Mouse (Mus musculus) forebrain, embryonic 10.5 days (tissue): ENCODE data around the gene Ppp3ca. TPM values are rescaled to one million over a fixed set of nuclear protein-coding genes. Genes with fewer than 3 reads are reported as not detected.
A peak's percentile ranks its signal among the peaks of the same experiment; 100 is the strongest.

Source experiments
- DNase-seq: peaks from one replicate; pipeline ENCODE4 v3.0.0-alpha.2; 2017; ENCODE audit warnings: low spot score; ENCODE audit errors: extremely low spot score
- H3K27ac ChIP-seq: fragments of 300-500 bp; sonication (generic); 2 replicates; pipeline ENCODE4 v1.5.1; 2016; ENCODE audit warnings: mild to moderate bottlenecking
- H3K27me3 ChIP-seq: fragments of 300-500 bp; sonication (generic); 2 replicates; pipeline ENCODE4 v1.6.1; 2016; ENCODE audit warnings: mild to moderate bottlenecking; ENCODE audit not compliant: poor library complexity, severe bottlenecking
- H3K36me3 ChIP-seq: fragments of 300-500 bp; sonication (generic); replicated peaks from 2 replicates; pipeline ENCODE4 v1.6.1; 2016; ENCODE audit warnings: mild to moderate bottlenecking, moderate library complexity
- H3K4me1 ChIP-seq: fragments of 300-500 bp; sonication (generic); 2 replicates; pipeline ENCODE4 v1.6.1; 2016
- H3K4me3 ChIP-seq: fragments of 300-500 bp; sonication (generic); 2 replicates; pipeline ENCODE4 v1.5.1; 2016; ENCODE audit warnings: mild to moderate bottlenecking, moderate library complexity
- H3K9me3 ChIP-seq: fragments of 300-500 bp; sonication (generic); 2 replicates; pipeline ENCODE4 v1.6.1; 2016; ENCODE audit warnings: mild to moderate bottlenecking, moderate library complexity
- WGBS: fragments of 180-500 bp; shearing (Covaris S2); methylation state at CpG from one replicate; pipeline ENCODE4 v1.1.7; 2016; 5-methylcytosine and 5-hydroxymethylcytosine counted together
- polyA plus RNA-seq: library from polyadenylated mRNA; unstranded; fragments of >200 nt; fragmentation: Nextera tagmentation; extraction: Ambion mirVana; gene quantifications from 2 replicates; pipeline ENCODE4 v1.2.1, GENCODE M21; 2016

Ppp3ca gene
- polyA plus RNA-seq, 1 experiment from 2014 or later: 28.7 TPM

- H3K27ac ChIP-seq: no peak overlapping the region
- 92% methylated on average over 14 of the region's 14 CpGs for WGBS
- no peaks in the 10 kb centered on the region for H3K9me3 ChIP-seq
- DNase-seq: no peak
- H3K36me3 ChIP-seq: no peaks in the 10 kb centered on the region
- no peak overlapping the region for H3K4me3 ChIP-seq
- peaks cover 23% of the 10 kb centered on the region; the same call in 1 of the 2 replicates for H3K4me1 ChIP-seq
- H3K27me3 ChIP-seq: no peaks in the 10 kb centered on the region
Observed at GRCm38 (mm10) chr3:136871772-136872532, 202.0 kb downstream of the Ppp3ca start.

GRCm38 (mm10) chr3:136872533-136873095, 202.7 kb downstream of the Ppp3ca start:
- Histone ChIP-seq H3K4me3 (no peak overlapping the region), H3K27me3 (no peaks in the 10 kb centered on the region), H3K36me3 (no peaks in the 10 kb centered on the region), H3K4me1 (peaks cover 24% of the 10 kb centered on the region; the same call in 1 of the 2 replicates), H3K27ac (no peak overlapping the region), H3K9me3 (no peaks in the 10 kb centered on the region)
- 88% methylated on average over 8 of the region's 8 CpGs for WGBS
- no peak for DNase-seq

GRCm38 (mm10) chr3:136873809-136874449, 204.0 kb downstream of the Ppp3ca start:
- Histone ChIP-seq H3K36me3 (no peaks in the 10 kb centered on the region), H3K27ac (no peak overlapping the region), H3K4me1 (peaks cover 24% of the 10 kb centered on the region; the same call in 1 of the 2 replicates), H3K27me3 (no peaks in the 10 kb centered on the region), H3K4me3 (no peak overlapping the region), H3K9me3 (no peaks in the 10 kb centered on the region)
- DNase-seq: no peak
- 85% methylated on average over 7 of the region's 7 CpGs for WGBS

GRCm38 (mm10) chr3:136874566-136874965, 204.6 kb downstream of the Ppp3ca start:
- Histone ChIP-seq H3K9me3 (no peaks in the 10 kb centered on the region), H3K4me3 (no peak overlapping the region), H3K36me3 (no peaks in the 10 kb centered on the region), H3K27ac (no peak overlapping the region), H3K4me1 (peaks cover 24% of the 10 kb centered on the region; the same call in 1 of the 2 replicates), H3K27me3 (no peaks in the 10 kb centered on the region)
- DNase-seq: no peak
- 60% methylated on average over 5 of the region's 5 CpGs for WGBS

- no peak for DNase-seq
- no peak overlapping the region for H3K4me3 ChIP-seq
- no peaks in the 10 kb centered on the region for H3K9me3 ChIP-seq
- no peaks in the 10 kb centered on the region for H3K27me3 ChIP-seq
- H3K27ac ChIP-seq: no peak overlapping the region
- 0 out of 2 replicates have a peak, but pooled peaks cover 8% of the 10 kb centered on the region for H3K4me1 ChIP-seq
- WGBS: 93% methylated on average over 9 of the region's 9 CpGs
- H3K36me3 ChIP-seq: no peaks in the 10 kb centered on the region; the same call in 1 of the 2 replicates
Observed at GRCm38 (mm10) chr3:136887741-136888140, 217.8 kb downstream of the Ppp3ca start.

- no peak for DNase-seq
- no peak overlapping the region for H3K4me3 ChIP-seq
- peaks cover 22% of the 10 kb centered on the region for H3K4me1 ChIP-seq
- H3K27me3 ChIP-seq: no peaks in the 10 kb centered on the region
- 83% methylated on average over 3 of the region's 3 CpGs for WGBS
- H3K36me3 ChIP-seq: peaks cover 12% of the 10 kb centered on the region
- H3K9me3 ChIP-seq: no peaks in the 10 kb centered on the region
- H3K27ac ChIP-seq: no peak overlapping the region
Observed at GRCm38 (mm10) chr3:136892140-136892539, 222.2 kb downstream of the Ppp3ca start.

GRCm38 (mm10) chr3:136893596-136894402, 223.9 kb downstream of the Ppp3ca start:
- Histone ChIP-seq H3K9me3 (no peaks in the 10 kb centered on the region), H3K36me3 (peaks cover 12% of the 10 kb centered on the region), H3K27ac (peak overlapping the region; percentile 62), H3K4me3 (no peak overlapping the region), H3K27me3 (no peaks in the 10 kb centered on the region), H3K4me1 (peaks cover 22% of the 10 kb centered on the region)
- DNase-seq: no peak
- 66% methylated on average over 18 of the region's 18 CpGs for WGBS

- Histone ChIP-seq H3K9me3 (no peaks in the 10 kb centered on the region), H3K36me3 (peaks cover 12% of the 10 kb centered on the region), H3K27ac (no peak overlapping the region), H3K4me3 (no peak overlapping the region), H3K27me3 (no peaks in the 10 kb centered on the region), H3K4me1 (peaks cover 22% of the 10 kb centered on the region)
- DNase-seq: no peak
Observed at GRCm38 (mm10) chr3:136895498-136895897, 225.6 kb downstream of the Ppp3ca start.

- H3K4me1 ChIP-seq: peaks cover 15% of the 10 kb centered on the region
- peaks cover 12% of the 10 kb centered on the region for H3K36me3 ChIP-seq
- no peak overlapping the region for H3K27ac ChIP-seq
- H3K9me3 ChIP-seq: no peaks in the 10 kb centered on the region
- no peak overlapping the region for H3K4me3 ChIP-seq
- DNase-seq: no peak
- H3K27me3 ChIP-seq: no peaks in the 10 kb centered on the region
- WGBS: 86% methylated on average over 4 of the region's 4 CpGs
Observed at GRCm38 (mm10) chr3:136896276-136896675, 226.4 kb downstream of the Ppp3ca start.

- Histone ChIP-seq H3K27me3 (no peaks in the 10 kb centered on the region), H3K4me3 (no peak overlapping the region), H3K4me1 (no peaks in the 10 kb centered on the region), H3K27ac (no peak overlapping the region), H3K36me3 (peaks cover 24% of the 10 kb centered on the region), H3K9me3 (no peaks in the 10 kb centered on the region)
- 76% methylated on average over 2 of the region's 2 CpGs for WGBS
- no peak for DNase-seq
Observed at GRCm38 (mm10) chr3:136899744-136900143, 229.8 kb downstream of the Ppp3ca start.

GRCm38 (mm10) chr3:136900986-136901385, 231.1 kb downstream of the Ppp3ca start:
- peaks cover 14% of the 10 kb centered on the region for H3K36me3 ChIP-seq
- no peaks in the 10 kb centered on the region for H3K9me3 ChIP-seq
- no peak for DNase-seq
- WGBS: 94% methylated on average over 6 of the region's 6 CpGs
- H3K27ac ChIP-seq: no peak overlapping the region
- H3K4me3 ChIP-seq: no peak overlapping the region
- no peaks in the 10 kb centered on the region for H3K4me1 ChIP-seq
- no peaks in the 10 kb centered on the region for H3K27me3 ChIP-seq

- Histone ChIP-seq H3K9me3 (no peaks in the 10 kb centered on the region), H3K27ac (no peak overlapping the region), H3K36me3 (peaks cover 12% of the 10 kb centered on the region), H3K4me3 (no peak overlapping the region), H3K4me1 (no peaks in the 10 kb centered on the region), H3K27me3 (no peaks in the 10 kb centered on the region)
- DNase-seq: no peak
- 95% methylated on average over 18 of the region's 18 CpGs for WGBS
Observed at GRCm38 (mm10) chr3:136902776-136903175, 232.9 kb downstream of the Ppp3ca start.
